Comparison of ENCODE assay signal across 13 mouse cellular contexts in the genomic region with DNA sequence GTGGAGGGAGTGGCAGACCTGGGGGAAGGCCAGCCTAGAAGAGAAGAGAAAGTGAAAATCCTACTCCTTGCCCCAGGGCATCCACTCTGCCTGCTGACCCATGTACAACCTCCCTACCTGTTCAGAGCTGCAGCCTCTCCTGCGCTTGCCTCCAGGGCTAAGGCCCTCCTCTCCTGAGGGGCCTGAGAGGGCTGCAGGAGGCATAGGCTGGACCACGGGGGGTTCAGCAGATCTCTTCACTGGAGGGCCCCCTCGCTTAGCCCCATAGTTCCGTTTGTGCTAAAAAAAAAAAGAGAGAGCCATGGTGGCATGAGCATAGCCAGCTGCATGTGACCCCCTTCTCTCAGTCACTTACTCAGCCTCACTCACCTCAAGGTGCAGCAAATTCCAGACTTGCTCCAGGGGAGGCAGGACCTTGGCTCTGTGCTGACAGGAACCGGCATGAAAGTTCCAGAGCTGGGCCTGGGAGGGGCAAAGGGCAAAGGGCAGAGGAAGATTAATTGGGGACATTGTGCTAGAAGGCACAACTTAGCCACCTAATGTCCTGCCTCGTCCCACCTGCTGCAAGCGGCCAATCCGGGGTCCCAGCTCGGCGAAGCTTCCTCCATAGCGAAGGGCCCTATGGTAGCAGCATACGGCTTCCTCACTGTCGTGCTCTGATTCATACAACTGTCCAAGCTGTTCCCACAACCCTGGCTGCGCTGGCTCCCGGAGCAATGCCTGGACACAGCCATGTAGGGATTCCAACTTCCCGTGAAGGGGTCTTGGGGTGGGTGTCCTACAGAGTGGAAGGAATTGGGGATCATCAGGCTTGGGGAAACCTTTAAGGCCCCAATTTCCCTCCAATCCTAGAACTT. TPM values are rescaled to one million over a fixed set of nuclear protein-coding genes. Genes with fewer than 3 reads are reported as not detected.
DNase-seq lines count a peak whose midpoint lies in the region; ATAC-seq and TF ChIP-seq lines count a peak whose summit lies in the region.
"Had no signal": no experiment of that assay in that cellular context is flagged by ENCODE, and none has a peak within 500 bp of the region (broad histone marks: within the 10 kb centered on the region; RNA-seq: fewer than 3 reads in every experiment).

No protein-coding gene starts in this region.

- no peaks in the 10 kb centered on the region for H3K9me3 ChIP-seq in intestine, embryonic 15.5 days
- H3K9me3 ChIP-seq in intestine, postnatal 0 days (ENCODE audit: control insufficient read depth) = no peaks in the 10 kb centered on the region

- H3K9ac ChIP-seq in intestine, embryonic 15.5 days = no peak overlapping the region
- no peak overlapping the region for H3K9ac ChIP-seq in intestine, postnatal 0 days (ENCODE audit: low read depth, low read length)

- H3K4me2 ChIP-seq in intestine, embryonic 15.5 days (replicated peaks) = peak overlapping the region; percentile 92; the same call in 1 of the 2 replicates
- no peak overlapping the region for H3K4me2 ChIP-seq in intestine, postnatal 0 days (replicated peaks; ENCODE audit: low read depth)

- peaks cover 46% of the 10 kb centered on the region for H3K36me3 ChIP-seq in intestine, embryonic 15.5 days
- peaks cover 53% of the 10 kb centered on the region for H3K36me3 ChIP-seq in intestine, postnatal 0 days (ENCODE audit: control insufficient read depth, insufficient read depth)

- TF ChIP-seq CTCF in cerebellum, adult 2 months (IDR thresholded peaks at IDR 0.05; ENCODE audit: borderline replicate concordance, insufficient read depth, low read depth, low read length) = no peak
- no peak for TF ChIP-seq CTCF in intestine, postnatal 0 days (IDR thresholded peaks at IDR 0.05; ENCODE audit: low read depth)

- no peak overlapping the region for H3K4me3 ChIP-seq in cerebellum, adult 2 months (replicated peaks; ENCODE audit: insufficient read depth, low read depth, low read length)
- H3K4me3 ChIP-seq in intestine, embryonic 15.5 days (replicated peaks) = no peak overlapping the region
- H3K4me3 ChIP-seq in intestine, postnatal 0 days (ENCODE audit: low read depth, low read length) = no peak overlapping the region

- no peak for TF ChIP-seq POLR2A in cerebellum, adult 2 months (IDR thresholded peaks at IDR 0.05; ENCODE audit: borderline replicate concordance, insufficient read depth, low read length)

- H3K4me1 ChIP-seq in cerebellum, adult 2 months (ENCODE audit: control insufficient read depth, insufficient read depth, low read length) = peaks cover 7% of the 10 kb centered on the region; the same call in 1 of the 2 replicates
- H3K4me1 ChIP-seq in intestine, embryonic 15.5 days (replicated peaks) = peaks cover 22% of the 10 kb centered on the region
- no peaks in the 10 kb centered on the region for H3K4me1 ChIP-seq in intestine, postnatal 0 days (replicated peaks; ENCODE audit: control insufficient read depth, insufficient read depth, low read length)

- no peak overlapping the region for H3K27ac ChIP-seq in cerebellum, adult 2 months (ENCODE audit: insufficient read depth, low read length)
- H3K27ac ChIP-seq in intestine, embryonic 15.5 days = no peak overlapping the region
- no peak overlapping the region for H3K27ac ChIP-seq in intestine, postnatal 0 days (ENCODE audit: low read depth, low read length)

- no peak for ATAC-seq in intestine, embryonic 15.5 days
- no peak for ATAC-seq in intestine, postnatal 0 days
- ATAC-seq: inflammation-experienced regulatory T-cells, adult 6 months; Patski had no signal

- H3K27me3 ChIP-seq in cerebellum, adult 2 months (ENCODE audit: control insufficient read depth, insufficient read depth, low read length) = no peaks in the 10 kb centered on the region
- H3K27me3 ChIP-seq in intestine, embryonic 15.5 days (replicated peaks) = no peaks in the 10 kb centered on the region
- no peaks in the 10 kb centered on the region for H3K27me3 ChIP-seq in intestine, postnatal 0 days (replicated peaks; ENCODE audit: control insufficient read depth, insufficient read depth, low read length)
- H3K27me3 ChIP-seq: Patski had no signal

- peak; percentile 15 to 19 for DNase-seq in cerebellum, adult 2 months
- DNase-seq in cerebellum, postnatal 25 days = no peak
- peak; percentile 2 for DNase-seq in ovary, postnatal 36 days (ENCODE audit: low spot score)
- DNase-seq in ovary, postnatal 14 days (ENCODE audit: low spot score) = no peak
- no peak for DNase-seq in urinary bladder, adult 18-20 months (ENCODE audit: low spot score in 2 of 2)
- no peak for DNase-seq in left cerebral cortex, adult 18-20 months (ENCODE audit: low spot score in 2 of 2)
- DNase-seq: adrenal gland, adult 2 months; spleen, adult 18-20 months had no signal

- 77% methylated on average over 16 of the region's 16 CpGs for WGBS in cerebellum, adult 2 months
- WGBS in intestine, embryonic 15.5 days = 88% methylated on average over 16 of the region's 16 CpGs
- WGBS in intestine, postnatal 0 days = 85% methylated on average over 16 of the region's 16 CpGs

RNA-seq across cellular contexts. Expression of gene Kdm6b, which starts 6.4 kb away (rescaled TPM):
- polyA plus RNA-seq in cerebellum, adult 2 months (2012; rRNA removed) = 14.0 and 16.5 TPM in 2 replicates
- 23.7 and 24.3 TPM in 2 replicates for polyA plus RNA-seq in intestine, embryonic 15.5 days (2015; fragmentation: Nextera tagmentation; extraction: Ambion mirVana)
- 18.2 and 23.6 TPM in 2 replicates for polyA plus RNA-seq in intestine, postnatal 0 days (2015; fragmentation: Nextera tagmentation; extraction: Ambion mirVana)
- 10 to 100 TPM; 28.2 to 32.2 TPM for total RNA-seq in left cerebral cortex, adult 18-20 months (2021)

RNA-seq across cellular contexts. Expression of gene Tmem88, which starts 9.1 kb away (rescaled TPM):
- 5.7 and 6.0 TPM in 2 replicates for polyA plus RNA-seq in cerebellum, adult 2 months (2012; rRNA removed)
- 30.7 and 32.1 TPM in 2 replicates for polyA plus RNA-seq in intestine, embryonic 15.5 days (2015; fragmentation: Nextera tagmentation; extraction: Ambion mirVana)
- polyA plus RNA-seq in intestine, postnatal 0 days (2015; fragmentation: Nextera tagmentation; extraction: Ambion mirVana) = 24.1 and 24.9 TPM in 2 replicates
- 1 to 10 TPM; 3.4 to 3.7 TPM for total RNA-seq in left cerebral cortex, adult 18-20 months (2021)
- total RNA-seq: megakaryocyte-erythroid progenitor cell, adult 5-6 weeks had no signal

RNA-seq across cellular contexts. Expression of gene Cyb5d1, which starts 11.7 kb away (rescaled TPM):
- 40.2 and 41.9 TPM in 2 replicates for polyA plus RNA-seq in cerebellum, adult 2 months (2012; rRNA removed)
- polyA plus RNA-seq in intestine, embryonic 15.5 days (2015; fragmentation: Nextera tagmentation; extraction: Ambion mirVana) = 22.7 and 24.8 TPM in 2 replicates
- 8.6 and 8.9 TPM in 2 replicates for polyA plus RNA-seq in intestine, postnatal 0 days (2015; fragmentation: Nextera tagmentation; extraction: Ambion mirVana)
- 10 to 100 TPM; 42.7 to 48.1 TPM for total RNA-seq in left cerebral cortex, adult 18-20 months (2021)

RNA-seq across cellular contexts. Expression of gene Naa38, which starts 11.8 kb away (rescaled TPM):
- polyA plus RNA-seq in cerebellum, adult 2 months (2012; rRNA removed) = 193 and 200 TPM in 2 replicates
- polyA plus RNA-seq in intestine, embryonic 15.5 days (2015; fragmentation: Nextera tagmentation; extraction: Ambion mirVana) = 154 and 182 TPM in 2 replicates
- 159 and 164 TPM in 2 replicates for polyA plus RNA-seq in intestine, postnatal 0 days (2015; fragmentation: Nextera tagmentation; extraction: Ambion mirVana)
- 100 to 1,000 TPM; 117 to 120 TPM for total RNA-seq in left cerebral cortex, adult 18-20 months (2021)

RNA-seq across cellular contexts. Expression of gene Chd3, which starts 37.9 kb away (rescaled TPM):
- 111 and 115 TPM in 2 replicates for polyA plus RNA-seq in cerebellum, adult 2 months (2012; rRNA removed)
- polyA plus RNA-seq in intestine, embryonic 15.5 days (2015; fragmentation: Nextera tagmentation; extraction: Ambion mirVana) = 39.9 and 44.1 TPM in 2 replicates
- polyA plus RNA-seq in intestine, postnatal 0 days (2015; fragmentation: Nextera tagmentation; extraction: Ambion mirVana) = 19.4 and 24.8 TPM in 2 replicates
- 100 to 1,000 TPM; 346 to 387 TPM for total RNA-seq in left cerebral cortex, adult 18-20 months (2021)

Comparison
In these comparisons a context has a peak if more than half of its experiments do, and no peak if none do; other contexts are left out.
1. DNase-seq: peak in cerebellum, adult 2 months (2 of 2) and ovary, postnatal 36 days (single experiment); none in cerebellum, postnatal 25 days (0 of 2), ovary, postnatal 14 days (single experiment), urinary bladder, adult 18-20 months (0 of 2) and left cerebral cortex, adult 18-20 months (0 of 2).